Mouse (Mus musculus): ENCODE measurements around the gene Fn3k.

Fn3k gene

GRCm38 (mm10) chr11:121434156-121435155 is at the start of gene Fn3k:
TSS of gene Fn3k (plus strand) at chr11:121434913.
- DNase-seq = peak; percentile 95

- peak; percentile 95 for DNase-seq
Observed at GRCm38 (mm10) chr11:121387750-121388553, 46.8 kb upstream of the Fn3k start, which contains the start of gene Rab40b. TSS of gene Rab40b (minus strand) at chr11:121388251.

GRCm38 (mm10) chr11:121388554-121388945 is 46.2 kb upstream of the Fn3k start:
- no peak for DNase-seq

GRCm38 (mm10) chr11:121390793-121391192 is 43.9 kb upstream of the Fn3k start:
- DNase-seq = no peak

- DNase-seq = no peak
Observed at GRCm38 (mm10) chr11:121392405-121392804, 42.3 kb upstream of the Fn3k start.

GRCm38 (mm10) chr11:121407366-121408155 is 27.2 kb upstream of the Fn3k start:
- DNase-seq = no peak

GRCm38 (mm10) chr11:121414762-121415161 is 20.0 kb upstream of the Fn3k start:
- no peak for DNase-seq

GRCm38 (mm10) chr11:121415351-121415750 is 19.4 kb upstream of the Fn3k start:
- DNase-seq = no peak

- no peak for DNase-seq
Observed at GRCm38 (mm10) chr11:121417971-121418370, 16.7 kb upstream of the Fn3k start.

- DNase-seq = no peak
Observed at GRCm38 (mm10) chr11:121418932-121419331, 15.8 kb upstream of the Fn3k start.

GRCm38 (mm10) chr11:121420379-121420778 is 14.3 kb upstream of the Fn3k start:
- DNase-seq = no peak

GRCm38 (mm10) chr11:121420830-121421552 is 13.7 kb upstream of the Fn3k start, which contains the start of gene Fn3krp:
TSS of gene Fn3krp (plus strand) at chr11:121421401.
- DNase-seq = peak; percentile 100

- DNase-seq = peak; percentile 60
Observed at GRCm38 (mm10) chr11:121421553-121422173, 13.1 kb upstream of the Fn3k start.

GRCm38 (mm10) chr11:121433397-121433796 is 1.3 kb upstream of the Fn3k start:
- DNase-seq = peak; percentile 83

- DNase-seq = peak; percentile 61
Observed at GRCm38 (mm10) chr11:121437236-121437635, 2.5 kb downstream of the Fn3k start.

- peak; percentile 62 for DNase-seq
Observed at GRCm38 (mm10) chr11:121439686-121440292, 5.1 kb downstream of the Fn3k start.

GRCm38 (mm10) chr11:121441653-121442052 is 6.9 kb downstream of the Fn3k start:
- DNase-seq = no peak

GRCm38 (mm10) chr11:121442076-121442475 is 7.4 kb downstream of the Fn3k start:
- DNase-seq = no peak

GRCm38 (mm10) chr11:121451216-121451726 is 16.6 kb downstream of the Fn3k start:
- no peak for DNase-seq

All from liver (tissue).